Mouse (Mus musculus): ENCODE results near the gene D430041D05Rik.

DNA sequence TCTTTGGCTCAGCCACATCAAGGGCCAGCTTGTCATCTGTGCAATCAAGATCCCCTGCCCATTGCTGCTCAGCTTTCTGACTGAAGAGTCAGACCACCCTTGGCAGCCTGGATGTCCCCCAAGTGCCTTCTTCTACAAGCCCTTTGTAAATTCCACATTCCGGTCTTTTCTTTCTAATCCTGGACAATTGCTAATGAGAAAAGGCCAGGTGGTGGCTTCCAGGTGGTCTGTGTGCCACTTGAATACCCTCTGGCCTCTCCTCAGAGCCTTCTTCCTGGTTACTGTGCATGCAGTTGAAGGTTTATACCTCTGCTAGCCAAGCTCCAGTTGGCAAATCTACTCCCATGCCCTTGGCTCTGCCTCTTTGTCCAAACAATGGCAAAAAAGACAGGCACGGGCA lies 92.6 kb downstream of the D430041D05Rik start:
- no peak for TF ChIP-seq GATA1 (IDR thresholded peaks at IDR 0.05; ENCODE audit: borderline replicate concordance, low read length)
- no peak for TF ChIP-seq FLI1 (IDR thresholded peaks at IDR 0.05; ENCODE audit: low read length)
